Mouse (Mus musculus): ENCODE data around the gene Ffar3. TPM values are rescaled to one million over a fixed set of nuclear protein-coding genes. Genes with fewer than 3 reads are reported as not detected.

The Ffar3 gene
- polyA plus RNA-seq, 1 experiment, result 0.08 TPM

DNA sequence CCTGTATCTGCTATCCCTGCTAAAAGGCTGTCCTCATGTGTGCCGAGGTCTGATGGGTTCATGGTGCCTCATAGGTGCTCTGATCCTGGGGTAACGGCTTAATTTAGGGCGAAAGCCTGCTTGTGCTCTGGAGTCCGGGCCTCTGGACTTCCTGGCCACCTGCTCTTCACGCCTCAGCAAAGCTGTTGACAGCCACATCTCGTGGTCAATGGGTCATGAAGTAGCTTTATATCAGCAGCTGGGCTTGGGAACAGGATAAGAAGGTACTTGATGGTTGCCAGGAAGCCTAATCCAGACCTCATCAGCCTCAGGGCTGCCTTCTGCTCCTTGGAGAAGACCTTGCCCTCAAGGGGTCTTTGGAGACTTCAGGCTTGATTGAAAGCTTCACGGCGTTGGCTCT, 7.4 kb upstream of the Ffar3 start:
- H3K4me3 ChIP-seq (ENCODE audit: insufficient read depth, low read depth, low read length), result no peak overlapping the region
- WGBS, result 34% methylated on average over 8 of the region's 8 CpGs
- H3K27ac ChIP-seq (ENCODE audit: insufficient read depth, low read depth, low read length), result no peak overlapping the region
- TF ChIP-seq CTCF (conservative IDR thresholded peaks at IDR 0.05; ENCODE audit: insufficient read depth, insufficient read length, low read depth, low read length) (no peak), POLR2A (IDR thresholded peaks at IDR 0.05; ENCODE audit: low read depth, low read length) (no peak)
- H3K27me3 ChIP-seq (replicated peaks; ENCODE audit: control insufficient read depth, insufficient read depth, low read length), result no peaks in the 10 kb centered on the region
- H3K4me1 ChIP-seq (ENCODE audit: control insufficient read depth, insufficient read depth, low read length), result no peaks in the 10 kb centered on the region
- H3K36me3 ChIP-seq (ENCODE audit: control insufficient read depth, insufficient read depth, low read length), result no peaks in the 10 kb centered on the region
- no peak for DNase-seq

DNA sequence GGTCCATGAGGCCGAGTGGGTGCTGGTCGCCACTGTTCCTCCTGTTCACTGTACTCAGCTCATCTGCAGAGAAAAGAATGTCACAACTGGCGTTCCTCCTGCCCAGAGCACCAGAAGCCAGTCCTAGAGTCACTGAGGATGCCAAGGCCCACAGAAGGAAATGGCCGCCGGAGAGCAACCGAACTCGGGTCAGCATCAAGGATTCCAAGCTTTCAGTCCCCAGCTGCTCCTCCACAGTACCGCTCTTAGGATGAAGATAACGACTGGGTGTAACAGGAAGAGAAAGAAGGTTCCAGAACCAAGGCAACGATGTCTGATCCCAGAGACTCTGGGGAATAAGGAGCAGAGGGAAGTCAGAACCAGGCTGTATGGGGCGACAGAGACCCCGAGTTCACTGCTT, 5.5 kb upstream of the Ffar3 start, which contains the start of gene Ffar1:
Gene Ffar1, minus strand, starts transcription at position 101 of the 400 bp plus-strand sequence.
- no peak for DNase-seq
- no peaks in the 10 kb centered on the region for H3K36me3 ChIP-seq (ENCODE audit: control insufficient read depth, insufficient read depth, low read length)
- H3K4me3 ChIP-seq (ENCODE audit: insufficient read depth, low read depth, low read length), result no peak within 1 kb of the TSS
- no peaks in the 10 kb centered on the region for H3K27me3 ChIP-seq (replicated peaks; ENCODE audit: control insufficient read depth, insufficient read depth, low read length)
- TF ChIP-seq POLR2A (IDR thresholded peaks at IDR 0.05; ENCODE audit: low read depth, low read length) (no peak), CTCF (conservative IDR thresholded peaks at IDR 0.05; ENCODE audit: insufficient read depth, insufficient read length, low read depth, low read length) (no peak)
- 87% methylated on average over 12 of the region's 12 CpGs for WGBS
- no peaks in the 10 kb centered on the region for H3K4me1 ChIP-seq (ENCODE audit: control insufficient read depth, insufficient read depth, low read length)
- H3K27ac ChIP-seq (ENCODE audit: insufficient read depth, low read depth, low read length), result no peak within 1 kb of the TSS

DNA sequence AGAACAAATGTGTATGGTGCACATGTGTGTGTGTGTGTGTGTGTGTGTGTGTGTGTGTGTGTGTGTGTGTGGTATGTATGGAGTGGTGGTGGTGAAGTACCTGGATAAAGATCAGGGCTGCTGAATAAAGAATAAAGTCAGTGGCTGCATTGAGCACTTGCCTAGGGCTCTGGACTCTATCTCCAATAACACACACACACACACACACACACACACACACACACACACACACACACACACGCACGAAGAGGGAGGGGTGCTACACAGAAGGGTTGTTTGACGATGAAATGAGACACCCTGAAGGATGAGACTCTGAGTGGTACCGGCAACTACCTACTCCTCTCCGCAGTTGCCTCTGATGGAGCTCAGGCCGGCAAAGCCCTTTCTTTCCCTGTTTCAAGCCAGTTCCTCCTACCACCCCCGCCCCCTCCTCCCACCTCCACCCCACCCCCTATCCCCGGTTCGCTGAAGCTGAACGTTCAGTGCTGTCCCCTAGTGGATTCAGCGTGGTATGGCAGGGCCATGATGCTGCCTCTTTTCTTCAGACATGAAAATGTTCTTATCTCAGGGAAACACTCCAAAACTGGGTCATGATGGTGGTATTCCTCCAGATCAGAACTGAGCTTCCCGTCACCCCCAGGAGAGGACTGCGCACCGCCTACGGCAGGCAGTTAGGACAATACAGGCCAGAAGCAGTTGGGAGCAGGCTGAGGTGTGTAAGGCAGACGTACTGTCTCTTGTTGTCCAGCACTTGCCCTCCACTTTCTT, 3.8 kb upstream of the Ffar3 start:
- Histone ChIP-seq H3K36me3 (ENCODE audit: control insufficient read depth, insufficient read depth, low read length) (no peaks in the 10 kb centered on the region), H3K4me3 (ENCODE audit: insufficient read depth, low read depth, low read length) (peak overlapping the region; percentile 4; the same call in 1 of the 2 replicates), H3K4me1 (ENCODE audit: control insufficient read depth, insufficient read depth, low read length) (no peaks in the 10 kb centered on the region), H3K27me3 (replicated peaks; ENCODE audit: control insufficient read depth, insufficient read depth, low read length) (no peaks in the 10 kb centered on the region), H3K27ac (ENCODE audit: insufficient read depth, low read depth, low read length) (no peak overlapping the region)
- DNase-seq, result peak; percentile 44
- 9% methylated on average over 14 of the region's 16 CpGs for WGBS
- TF ChIP-seq CTCF (conservative IDR thresholded peaks at IDR 0.05; ENCODE audit: insufficient read depth, insufficient read length, low read depth, low read length) (peak; percentile 78), POLR2A (IDR thresholded peaks at IDR 0.05; ENCODE audit: low read depth, low read length) (no peak)

DNA sequence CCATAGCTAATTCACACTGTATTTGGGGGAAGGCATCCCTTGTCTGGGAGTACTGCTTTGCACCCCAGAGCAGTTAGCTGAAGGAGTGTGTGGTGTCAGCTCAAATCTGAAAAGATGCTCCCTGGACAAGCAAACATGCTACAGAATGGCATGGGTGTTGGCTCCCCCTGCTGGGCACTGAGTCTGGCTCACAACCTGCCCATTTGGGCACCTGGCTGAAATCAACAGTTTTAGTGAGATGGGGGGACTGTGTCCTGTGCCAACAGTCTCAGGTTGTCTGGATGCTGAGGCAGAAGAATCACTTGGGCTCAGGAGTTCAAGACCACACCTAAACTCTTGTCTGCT, 3.3 kb upstream of the Ffar3 start:
- TF ChIP-seq POLR2A (IDR thresholded peaks at IDR 0.05; ENCODE audit: low read depth, low read length), result no peak
- peak; percentile 95 for TF ChIP-seq CTCF (conservative IDR thresholded peaks at IDR 0.05; ENCODE audit: insufficient read depth, insufficient read length, low read depth, low read length)
- H3K4me3 ChIP-seq (ENCODE audit: insufficient read depth, low read depth, low read length), result no peak overlapping the region
- H3K4me1 ChIP-seq (ENCODE audit: control insufficient read depth, insufficient read depth, low read length), result no peaks in the 10 kb centered on the region
- DNase-seq, result peak; percentile 84
- no peak overlapping the region for H3K27ac ChIP-seq (ENCODE audit: insufficient read depth, low read depth, low read length)
- H3K27me3 ChIP-seq (replicated peaks; ENCODE audit: control insufficient read depth, insufficient read depth, low read length), result no peaks in the 10 kb centered on the region
- H3K36me3 ChIP-seq (ENCODE audit: control insufficient read depth, insufficient read depth, low read length), result no peaks in the 10 kb centered on the region

DNA sequence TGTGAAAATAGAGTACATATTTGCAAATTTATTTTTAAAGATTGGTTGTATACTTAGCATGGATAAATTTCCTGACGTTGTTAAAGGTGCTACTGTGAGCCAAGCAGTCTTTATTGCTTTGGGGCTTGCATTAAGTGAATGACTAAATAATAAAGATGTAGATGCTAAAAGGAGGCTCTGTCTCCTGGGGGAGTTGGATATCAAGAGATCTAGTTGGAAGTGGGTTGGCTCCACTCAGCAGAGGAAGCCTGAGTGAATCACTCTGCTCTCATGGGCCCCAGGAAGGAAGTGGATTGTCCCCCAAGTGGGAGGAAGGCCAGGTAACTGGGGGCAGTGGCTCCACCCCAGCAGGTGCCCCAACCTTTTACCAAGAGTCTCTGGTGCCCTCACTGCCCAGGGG, 1.8 kb upstream of the Ffar3 start:
- TF ChIP-seq POLR2A (IDR thresholded peaks at IDR 0.05; ENCODE audit: low read depth, low read length) (no peak), CTCF (conservative IDR thresholded peaks at IDR 0.05; ENCODE audit: insufficient read depth, insufficient read length, low read depth, low read length) (no peak)
- Histone ChIP-seq H3K27me3 (replicated peaks; ENCODE audit: control insufficient read depth, insufficient read depth, low read length) (no peaks in the 10 kb centered on the region), H3K27ac (ENCODE audit: insufficient read depth, low read depth, low read length) (no peak overlapping the region), H3K4me3 (ENCODE audit: insufficient read depth, low read depth, low read length) (no peak overlapping the region), H3K4me1 (ENCODE audit: control insufficient read depth, insufficient read depth, low read length) (no peaks in the 10 kb centered on the region), H3K36me3 (ENCODE audit: control insufficient read depth, insufficient read depth, low read length) (no peaks in the 10 kb centered on the region)
- DNase-seq, result no peak
- 68% methylated on average over 1 of the region's 1 CpGs for WGBS

DNA sequence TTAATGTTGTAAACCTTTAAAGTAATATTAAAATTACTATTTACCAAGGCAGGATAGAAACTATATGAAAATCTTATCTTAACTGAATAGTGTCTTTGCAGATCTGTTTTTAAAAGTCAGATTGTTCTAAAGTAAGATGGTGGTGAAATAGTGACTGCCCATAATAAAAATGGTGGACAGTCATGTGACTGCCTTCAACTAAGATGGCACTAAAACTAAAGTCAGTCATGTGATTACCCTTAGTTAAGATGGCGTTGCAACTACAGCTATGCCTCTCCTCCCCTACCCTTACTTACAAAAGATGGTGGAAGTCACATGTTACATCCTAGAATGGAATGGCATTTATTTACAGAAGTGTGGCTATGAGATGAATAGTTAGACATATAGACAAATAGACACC, 4.6 kb downstream of the Ffar3 start:
- peaks cover 24% of the 10 kb centered on the region for H3K4me1 ChIP-seq (ENCODE audit: control insufficient read depth, insufficient read depth, low read length)
- no peak overlapping the region for H3K27ac ChIP-seq (ENCODE audit: insufficient read depth, low read depth, low read length)
- no peaks in the 10 kb centered on the region for H3K27me3 ChIP-seq (replicated peaks; ENCODE audit: control insufficient read depth, insufficient read depth, low read length)
- no peak overlapping the region for H3K4me3 ChIP-seq (ENCODE audit: insufficient read depth, low read depth, low read length)
- WGBS, result 78% methylated on average over 1 of the region's 1 CpGs
- DNase-seq, result no peak
- TF ChIP-seq CTCF (conservative IDR thresholded peaks at IDR 0.05; ENCODE audit: insufficient read depth, insufficient read length, low read depth, low read length), result no peak
- TF ChIP-seq POLR2A (IDR thresholded peaks at IDR 0.05; ENCODE audit: low read depth, low read length), result no peak
- no peaks in the 10 kb centered on the region for H3K36me3 ChIP-seq (ENCODE audit: control insufficient read depth, insufficient read depth, low read length)

DNA sequence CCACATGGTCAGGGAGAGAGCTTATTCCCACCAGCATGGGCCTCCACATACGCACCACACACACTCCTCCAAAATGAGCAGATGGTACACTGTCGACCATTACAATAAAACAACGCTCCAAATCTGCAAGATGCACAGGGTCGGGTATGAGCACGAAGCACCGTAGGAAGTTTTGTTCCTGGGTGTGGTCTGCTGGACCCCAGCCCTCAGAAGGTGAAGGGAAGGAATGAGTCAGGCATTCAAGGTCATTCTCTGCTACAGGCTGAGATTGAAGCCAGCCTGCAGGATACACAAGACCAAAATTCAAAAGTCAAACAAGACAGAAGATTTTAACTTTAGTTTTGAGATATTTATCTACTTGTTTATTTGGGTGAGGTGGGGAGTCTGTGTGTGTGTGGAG, 8.0 kb downstream of the Ffar3 start:
- DNase-seq, result no peak
- H3K27me3 ChIP-seq (replicated peaks; ENCODE audit: control insufficient read depth, insufficient read depth, low read length), result no peaks in the 10 kb centered on the region
- peak overlapping the region; percentile 90 for H3K27ac ChIP-seq (ENCODE audit: insufficient read depth, low read depth, low read length)
- no peak overlapping the region for H3K4me3 ChIP-seq (ENCODE audit: insufficient read depth, low read depth, low read length)
- no peaks in the 10 kb centered on the region for H3K36me3 ChIP-seq (ENCODE audit: control insufficient read depth, insufficient read depth, low read length)
- 69% methylated on average over 6 of the region's 6 CpGs for WGBS
- no peak for TF ChIP-seq POLR2A (IDR thresholded peaks at IDR 0.05; ENCODE audit: low read depth, low read length)
- no peak for TF ChIP-seq CTCF (conservative IDR thresholded peaks at IDR 0.05; ENCODE audit: insufficient read depth, insufficient read length, low read depth, low read length)
- H3K4me1 ChIP-seq (ENCODE audit: control insufficient read depth, insufficient read depth, low read length), result peaks cover 25% of the 10 kb centered on the region

Measured in kidney, adult 2 months (tissue).